Mouse (Mus musculus): ENCODE measurements around the gene Coa3. TPM values are rescaled to one million over a fixed set of nuclear protein-coding genes. Genes with fewer than 3 reads are reported as not detected.

Gene Coa3
- total and polyA plus RNA-seq, 3 experiments, result 88.4 to 302 (median 101) TPM

DNA sequence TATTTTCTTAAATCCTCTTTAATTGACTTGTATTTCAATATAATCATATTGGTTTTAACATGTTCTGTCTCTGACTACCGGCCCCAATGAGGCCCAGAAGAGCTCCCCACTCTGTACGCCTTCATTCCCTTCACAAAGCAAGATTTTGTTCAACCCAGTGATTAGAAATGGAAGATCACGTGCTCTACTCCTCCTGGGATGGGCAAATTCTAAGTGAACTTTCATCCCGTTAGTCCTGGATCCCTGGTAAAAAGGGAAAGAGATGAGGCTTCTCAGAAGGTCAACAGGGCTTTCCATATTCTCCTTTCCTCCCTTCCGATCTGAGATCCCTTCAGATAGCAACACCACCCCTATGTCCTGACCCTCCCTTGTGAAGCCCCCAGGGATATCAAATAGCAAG, 48.4 kb downstream of the Coa3 start:
- intact Hi-C loops (cut with DNase I), result no loop called here
- peak overlapping the region; percentile 66 for H3K9ac ChIP-seq (ENCODE audit: low read depth, low read length)
- no peaks in the 10 kb centered on the region; the same call in 1 of the 2 replicates for H3K36me3 ChIP-seq (ENCODE audit: control insufficient read depth, insufficient read depth, low read length)
- DNase-seq, result no peak
- peak overlapping the region; percentile 52; the same call in 1 of the 2 replicates for H3K4me3 ChIP-seq
- 26% methylated on average over 5 of the region's 5 CpGs for WGBS
- TF ChIP-seq POLR2A (IDR thresholded peaks at IDR 0.05; ENCODE audit: insufficient read depth, low read depth, low read length), result no peak
- peak overlapping the region; percentile 98 for H3K27ac ChIP-seq
- no peaks in the 10 kb centered on the region for H3K79me2 ChIP-seq (replicated peaks; ENCODE audit: control insufficient read depth, insufficient read depth, low read length)
- no peaks in the 10 kb centered on the region for H3K27me3 ChIP-seq (ENCODE audit: control insufficient read depth, insufficient read depth, low read length)
- peaks cover 14% of the 10 kb centered on the region; the same call in 1 of the 2 replicates for H3K4me1 ChIP-seq (ENCODE audit: control insufficient read depth, insufficient read depth, low read length)

DNA sequence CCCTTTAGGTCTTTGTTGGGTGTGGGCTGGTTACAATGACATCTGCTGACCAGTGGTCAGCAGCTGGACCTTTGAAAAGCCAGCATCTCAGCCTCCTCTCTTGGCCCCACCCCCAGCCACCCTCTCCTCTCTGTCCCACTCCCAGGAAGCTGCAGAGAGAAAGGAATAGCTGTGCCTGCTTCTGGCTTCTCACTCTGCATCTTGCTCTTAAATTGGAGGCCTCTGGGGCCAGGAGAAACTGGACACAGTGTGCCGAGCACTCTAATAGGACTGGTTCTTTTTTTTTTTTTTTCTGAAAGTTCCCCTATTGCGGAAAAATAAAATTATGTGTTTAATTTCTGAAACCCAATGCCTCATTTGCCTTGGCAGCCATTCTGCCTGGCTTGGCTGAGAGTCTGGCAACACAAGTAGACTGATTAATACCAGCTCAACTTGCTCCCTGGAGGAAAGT, 48.8 kb downstream of the Coa3 start:
- Histone ChIP-seq H3K4me1 (ENCODE audit: control insufficient read depth, insufficient read depth, low read length) (peaks cover 16% of the 10 kb centered on the region), H3K4me3 (0 out of 2 replicates have a peak overlapping the region, but pooled peaks have one; percentile 15), H3K79me2 (replicated peaks; ENCODE audit: control insufficient read depth, insufficient read depth, low read length) (peaks cover 2% of the 10 kb centered on the region; the same call in 1 of the 2 replicates), H3K36me3 (ENCODE audit: control insufficient read depth, insufficient read depth, low read length) (peaks cover 2% of the 10 kb centered on the region; the same call in 1 of the 2 replicates), H3K27ac (peak overlapping the region; percentile 98), H3K9ac (ENCODE audit: low read depth, low read length) (0 out of 2 replicates have a peak overlapping the region, but pooled peaks have one; percentile 16), H3K27me3 (ENCODE audit: control insufficient read depth, insufficient read depth, low read length) (no peaks in the 10 kb centered on the region)
- 20% methylated on average over 2 of the region's 2 CpGs for WGBS
- no peak for TF ChIP-seq POLR2A (IDR thresholded peaks at IDR 0.05; ENCODE audit: insufficient read depth, low read depth, low read length)
- intact Hi-C loops (cut with DNase I), result no loop called here
- peak; percentile 68 to 80 for DNase-seq

DNA sequence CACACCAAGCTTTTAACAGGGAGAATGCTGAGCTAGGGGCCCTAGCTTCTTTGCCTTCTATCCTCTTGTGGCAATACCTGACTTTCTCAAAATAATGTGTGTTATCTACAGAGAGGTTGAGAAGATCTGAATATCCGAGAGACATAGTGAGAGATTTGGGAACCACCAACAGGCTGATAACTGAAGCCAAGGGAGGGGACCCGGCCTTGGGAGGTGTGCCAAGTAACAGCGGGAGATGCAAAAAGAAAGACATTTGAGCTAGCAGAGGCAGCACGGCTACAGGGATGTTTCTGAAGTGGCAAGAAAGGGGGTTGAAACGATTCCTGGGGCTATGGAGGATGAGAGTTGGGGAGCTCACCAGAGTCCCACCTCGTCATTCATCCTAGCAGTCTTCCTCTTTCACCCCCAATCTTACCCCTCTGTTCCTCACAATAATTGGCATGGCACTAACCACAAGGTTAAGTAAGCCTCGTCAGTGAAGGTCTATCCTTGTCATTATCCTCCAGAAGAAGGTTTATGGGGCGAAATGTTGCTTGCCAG, 49.5 kb downstream of the Coa3 start:
- peaks cover 7% of the 10 kb centered on the region for H3K36me3 ChIP-seq (ENCODE audit: control insufficient read depth, insufficient read depth, low read length)
- H3K79me2 ChIP-seq (replicated peaks; ENCODE audit: control insufficient read depth, insufficient read depth, low read length), result peaks cover 2% of the 10 kb centered on the region; the same call in 1 of the 2 replicates
- H3K4me1 ChIP-seq (ENCODE audit: control insufficient read depth, insufficient read depth, low read length), result peaks cover 18% of the 10 kb centered on the region
- intact Hi-C loops (cut with DNase I), result no loop called here
- peak; percentile 46 to 53 for DNase-seq
- H3K27ac ChIP-seq, result peak overlapping the region; percentile 98
- 21% methylated on average over 8 of the region's 8 CpGs for WGBS
- H3K27me3 ChIP-seq (ENCODE audit: control insufficient read depth, insufficient read depth, low read length), result no peaks in the 10 kb centered on the region
- 0 out of 2 replicates have a peak overlapping the region, but pooled peaks have one; percentile 4 for H3K9ac ChIP-seq (ENCODE audit: low read depth, low read length)
- H3K4me3 ChIP-seq, result no peak overlapping the region; the same call in 1 of the 2 replicates
- TF ChIP-seq CTCF (IDR thresholded peaks at IDR 0.05) (no peak), POLR2A (IDR thresholded peaks at IDR 0.05; ENCODE audit: insufficient read depth, low read depth, low read length) (no peak), EP300 (IDR thresholded peaks at IDR 0.05; ENCODE audit: insufficient read depth, low read depth, low read length) (no peak)

Other genes with a start within 250 kb of the Coa3 start
- 1 to 10 TPM; 7.4 to 8.3 TPM for gene Naglu, start 209.1 kb downstream of the Coa3 start, total RNA-seq (2021)
- gene Naglu, start 209.1 kb downstream of the Coa3 start, polyA plus RNA-seq (2012; rRNA removed), result 11.0 and 14.3 TPM in 2 replicates
- gene Hsd17b1, start 200.7 kb downstream of the Coa3 start, total RNA-seq (2021), result under 1 TPM; 0.47 to 0.70 TPM
- gene Hsd17b1, start 200.7 kb downstream of the Coa3 start, polyA plus RNA-seq (2012; rRNA removed), result 0.32 and 0.55 TPM in 2 replicates
- 10 to 100 TPM; 15.8 to 17.5 TPM for gene Coasy, start 196.5 kb downstream of the Coa3 start, total RNA-seq (2021)
- gene Coasy, start 196.5 kb downstream of the Coa3 start, polyA plus RNA-seq (2012; rRNA removed), result 22.1 and 24.6 TPM in 2 replicates
- gene Mlx, start 191.8 kb downstream of the Coa3 start, total RNA-seq (2021), result 10 to 100 TPM; 18.1 to 21.3 TPM
- 23.0 and 45.2 TPM in 2 replicates for gene Mlx, start 191.8 kb downstream of the Coa3 start, polyA plus RNA-seq (2012; rRNA removed)
- 1 to 10 TPM; 1.6 to 2.7 TPM for gene Psmc3ip, start 183.7 kb downstream of the Coa3 start, total RNA-seq (2021)
- 1.1 and 1.3 TPM in 2 replicates for gene Psmc3ip, start 183.7 kb downstream of the Coa3 start, polyA plus RNA-seq (2012; rRNA removed)
- gene Retreg3, start 159.2 kb downstream of the Coa3 start, total RNA-seq (2021), result 10 to 100 TPM; 28.5 to 31.0 TPM
- gene Retreg3, start 159.2 kb downstream of the Coa3 start, polyA plus RNA-seq (2012; rRNA removed), result 31.8 and 53.1 TPM in 2 replicates
- gene Tubg1, start 159.2 kb downstream of the Coa3 start, total RNA-seq (2021), result 10 to 100 TPM; 22.7 to 23.6 TPM
- 14.2 and 17.2 TPM in 2 replicates for gene Tubg1, start 159.2 kb downstream of the Coa3 start, polyA plus RNA-seq (2012; rRNA removed)
- 1 to 10 TPM; 3.5 TPM for gene Tubg2, start 123.2 kb downstream of the Coa3 start, total RNA-seq (2021)
- gene Tubg2, start 123.2 kb downstream of the Coa3 start, polyA plus RNA-seq (2012; rRNA removed), result 2.1 and 2.9 TPM in 2 replicates
- gene Cntnap1, start 108.6 kb downstream of the Coa3 start, total RNA-seq (2021), result 1 to 10 TPM; 1.3 to 1.5 TPM
- 3.1 and 4.0 TPM in 2 replicates for gene Cntnap1, start 108.6 kb downstream of the Coa3 start, polyA plus RNA-seq (2012; rRNA removed)
- gene Plekhh3, start 107.8 kb downstream of the Coa3 start, total RNA-seq (2021), result 10 to 100 TPM; 14.3 to 28.1 TPM
- 24.4 and 26.7 TPM in 2 replicates for gene Plekhh3, start 107.8 kb downstream of the Coa3 start, polyA plus RNA-seq (2012; rRNA removed)
- not detected for gene Ccr10, start 103.7 kb downstream of the Coa3 start, total RNA-seq (2021)
- gene Ccr10, start 103.7 kb downstream of the Coa3 start, polyA plus RNA-seq (2012; rRNA removed), result 0.14 TPM in 1 of 2 replicates, not detected in the other
- 10 to 100 TPM; 29.8 to 31.4 TPM for gene Ezh1, start 52.7 kb downstream of the Coa3 start, total RNA-seq (2021)
- 26.1 and 34.1 TPM in 2 replicates for gene Ezh1, start 52.7 kb downstream of the Coa3 start, polyA plus RNA-seq (2012; rRNA removed)
- 10 to 100 TPM; 89.1 to 90.3 TPM for gene Ramp2, start 33.1 kb downstream of the Coa3 start, total RNA-seq (2021)
- 130 and 172 TPM in 2 replicates for gene Ramp2, start 33.1 kb downstream of the Coa3 start, polyA plus RNA-seq (2012; rRNA removed)
- gene Vps25, start 25.4 kb downstream of the Coa3 start, total RNA-seq (2021), result 10 to 100 TPM; 82.5 to 90.1 TPM
- gene Vps25, start 25.4 kb downstream of the Coa3 start, polyA plus RNA-seq (2012; rRNA removed), result 83.2 and 96.8 TPM in 2 replicates
- gene Wnk4, start 18.5 kb downstream of the Coa3 start, total RNA-seq (2021), result 10 to 100 TPM in 1 of 2 experiments, 1 to 10 TPM in 1; 9.2 to 12.6 TPM
- 12.1 and 13.9 TPM in 2 replicates for gene Wnk4, start 18.5 kb downstream of the Coa3 start, polyA plus RNA-seq (2012; rRNA removed)
- gene Cntd1, start 102 bp downstream of the Coa3 start, total RNA-seq (2021), result under 1 TPM; 0.23 to 0.36 TPM
- gene Cntd1, start 102 bp downstream of the Coa3 start, polyA plus RNA-seq (2012; rRNA removed), result 0.06 and 0.12 TPM in 2 replicates
- 10 to 100 TPM; 86.3 to 86.5 TPM for gene Becn1, start 23.2 kb upstream of the Coa3 start, total RNA-seq (2021)
- gene Becn1, start 23.2 kb upstream of the Coa3 start, polyA plus RNA-seq (2012; rRNA removed), result 36.1 and 43.7 TPM in 2 replicates
- gene Psme3, start 37.1 kb upstream of the Coa3 start, total RNA-seq (2021), result 100 to 1,000 TPM in 1 of 2 experiments, 10 to 100 TPM in 1; 81.9 to 112 TPM
- 55.5 and 69.1 TPM in 2 replicates for gene Psme3, start 37.1 kb upstream of the Coa3 start, polyA plus RNA-seq (2012; rRNA removed)
- gene Aoc2, start 45.9 kb upstream of the Coa3 start, total RNA-seq (2021), result 1 to 10 TPM; 1.6 to 2.2 TPM
- 1.9 and 2.3 TPM in 2 replicates for gene Aoc2, start 45.9 kb upstream of the Coa3 start, polyA plus RNA-seq (2012; rRNA removed)
- gene Aoc3, start 51.5 kb upstream of the Coa3 start, total RNA-seq (2021), result 10 to 100 TPM; 11.5 to 13.3 TPM
- 21.8 and 22.0 TPM in 2 replicates for gene Aoc3, start 51.5 kb upstream of the Coa3 start, polyA plus RNA-seq (2012; rRNA removed)
- gene G6pc, start 88.4 kb upstream of the Coa3 start, total RNA-seq (2021), result not detected
- 0.15 TPM in 1 of 2 replicates, not detected in the other for gene G6pc, start 88.4 kb upstream of the Coa3 start, polyA plus RNA-seq (2012; rRNA removed)
- 10 to 100 TPM; 19.5 to 23.4 TPM for gene Aarsd1, start 138.5 kb upstream of the Coa3 start, total RNA-seq (2021)
- gene Aarsd1, start 138.5 kb upstream of the Coa3 start, polyA plus RNA-seq (2012; rRNA removed), result 23.0 and 28.0 TPM in 2 replicates
- 10 to 100 TPM in 1 of 2 experiments, 1 to 10 TPM in 1; 5.1 to 10.2 TPM for gene Gm27029, start 145.7 kb upstream of the Coa3 start, total RNA-seq (2021)
- 1.3 and 2.4 TPM in 2 replicates for gene Gm27029, start 145.7 kb upstream of the Coa3 start, polyA plus RNA-seq (2012; rRNA removed)
- 10 to 100 TPM; 10.1 to 12.1 TPM for gene Rundc1, start 146.0 kb upstream of the Coa3 start, total RNA-seq (2021)
- 12.0 and 14.7 TPM in 2 replicates for gene Rundc1, start 146.0 kb upstream of the Coa3 start, polyA plus RNA-seq (2012; rRNA removed)
- 10 to 100 TPM; 50.6 to 58.3 TPM for gene Ptges3l, start 146.2 kb upstream of the Coa3 start, total RNA-seq (2021)
- gene Ptges3l, start 146.2 kb upstream of the Coa3 start, polyA plus RNA-seq (2012; rRNA removed), result 56.8 and 81.6 TPM in 2 replicates
- gene Rpl27, start 163.2 kb upstream of the Coa3 start, total RNA-seq (2021), result 10 to 100 TPM; 38.3 to 48.4 TPM
- 234 and 242 TPM in 2 replicates for gene Rpl27, start 163.2 kb upstream of the Coa3 start, polyA plus RNA-seq (2012; rRNA removed)
- 10 to 100 TPM; 11.5 to 12.6 TPM for gene Ifi35, start 169.3 kb upstream of the Coa3 start, total RNA-seq (2021)
- 25.5 and 29.4 TPM in 2 replicates for gene Ifi35, start 169.3 kb upstream of the Coa3 start, polyA plus RNA-seq (2012; rRNA removed)
- 1 to 10 TPM; 6.5 to 8.0 TPM for gene Rnd2, start 185.9 kb upstream of the Coa3 start, total RNA-seq (2021)
- 5.8 and 9.8 TPM in 2 replicates for gene Rnd2, start 185.9 kb upstream of the Coa3 start, polyA plus RNA-seq (2012; rRNA removed)
- 10 to 100 TPM; 20.4 to 21.4 TPM for gene Vat1, start 187.1 kb upstream of the Coa3 start, total RNA-seq (2021)
- gene Vat1, start 187.1 kb upstream of the Coa3 start, polyA plus RNA-seq (2012; rRNA removed), result 29.6 and 35.0 TPM in 2 replicates

All from heart, adult 2 months (tissue).